Mouse (Mus musculus) 3134 (cell line): Measurements from ENCODE around the gene Rlbp1.

Experiments
- DNase-seq: peaks from one replicate; pipeline ENCODE4 v3.0.0-alpha.2; 2011; ENCODE audit warnings: low spot score; ENCODE audit not compliant: insufficient read length; ENCODE audit errors: extremely low read depth

Rlbp1 gene

DNA sequence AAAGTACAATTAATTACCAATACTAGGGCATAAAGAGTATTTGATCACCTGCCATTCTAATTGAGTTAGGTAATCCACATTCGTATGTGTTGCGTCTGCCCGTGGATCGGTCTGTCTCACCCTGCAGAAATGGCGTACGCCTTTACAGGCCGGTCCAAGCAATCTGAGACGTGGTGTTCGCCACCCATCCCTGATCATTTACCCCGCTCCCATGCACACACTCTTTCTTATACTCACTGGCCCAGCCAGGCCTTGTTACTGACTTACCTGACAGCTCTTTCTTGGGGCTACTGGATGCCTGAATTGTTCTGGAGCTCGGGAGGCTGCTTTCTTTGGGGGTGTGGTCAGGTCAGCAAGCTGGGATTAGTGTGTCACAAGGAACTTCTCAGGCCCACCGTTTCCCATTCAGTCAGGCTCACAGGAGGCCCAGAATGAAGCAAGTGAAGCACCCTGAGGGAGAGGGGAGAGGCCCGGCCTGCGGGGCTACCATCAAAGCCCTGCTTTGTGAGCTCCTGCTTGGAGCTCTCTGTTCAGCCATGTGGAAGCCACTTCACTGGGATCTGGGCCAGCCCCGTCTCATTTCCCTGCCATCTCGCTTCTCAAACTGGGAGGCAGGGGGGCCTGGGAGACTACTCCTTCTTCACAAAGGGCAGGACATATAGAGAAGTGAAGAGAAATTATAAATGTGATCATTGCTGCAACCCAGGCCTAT, at the start of gene Rlbp1:
Gene Rlbp1 (minus strand): TSS at position 627 of the 712 bp plus-strand sequence.
- DNase-seq = peak; percentile 28

DNA sequence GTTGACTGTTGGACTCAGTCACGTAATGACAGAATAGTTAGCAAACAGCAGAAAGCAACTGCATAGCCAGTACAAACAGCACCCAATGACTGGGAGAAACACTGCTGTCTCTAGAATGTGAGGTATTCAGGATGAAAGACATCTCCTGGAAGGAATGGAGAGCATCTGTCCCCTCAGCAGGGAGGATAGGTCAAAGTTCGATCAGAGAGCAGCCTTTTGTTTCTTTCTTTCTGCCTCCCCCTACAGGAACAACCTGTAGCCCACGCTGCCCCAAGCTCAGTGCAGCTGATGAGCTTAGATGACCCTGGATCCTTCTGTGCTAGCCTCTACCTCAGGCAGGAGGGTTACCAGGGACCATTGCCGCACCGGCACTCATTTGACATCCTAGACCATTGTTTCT, 41.4 kb upstream of the Rlbp1 start:
- DNase-seq = no peak

DNA sequence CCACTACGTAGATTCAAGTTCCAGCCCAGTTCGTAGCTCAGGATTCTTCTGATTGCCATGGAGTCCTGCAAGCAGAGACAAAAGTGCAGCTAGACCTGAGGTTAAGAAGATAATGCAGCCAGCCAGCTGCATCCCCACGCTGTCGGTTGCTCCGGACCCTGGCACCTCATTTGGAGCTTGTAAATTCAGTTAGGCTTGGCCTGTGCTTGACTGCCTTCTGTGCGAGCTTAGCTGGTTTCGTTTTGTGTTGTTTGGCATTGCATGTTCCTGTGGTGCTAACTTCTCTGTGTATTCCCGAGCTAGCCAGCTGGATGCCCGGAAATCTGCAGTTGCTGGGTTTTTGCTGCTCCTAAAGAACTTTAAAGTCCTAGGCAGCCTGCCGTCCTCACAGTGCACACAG, 39.0 kb upstream of the Rlbp1 start:
- DNase-seq = no peak

DNA sequence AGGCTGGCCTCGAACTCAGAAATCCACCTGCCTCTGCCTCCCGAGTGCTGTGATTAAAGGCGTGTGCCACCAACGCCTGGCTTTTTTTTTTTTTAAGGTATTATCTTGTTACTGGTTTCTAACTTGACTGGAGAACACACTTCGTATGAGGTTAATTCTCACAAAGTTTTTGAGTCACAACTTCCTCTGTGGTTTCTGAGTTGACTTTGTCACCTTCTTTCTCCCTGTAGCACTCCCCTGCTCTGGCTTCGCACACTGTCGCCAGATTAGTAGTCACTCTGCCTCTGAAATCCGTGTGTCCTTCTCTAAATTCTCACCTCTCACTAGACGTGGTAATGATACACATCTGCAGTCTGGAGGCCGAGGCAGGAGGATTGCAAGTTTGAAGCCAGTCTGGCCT, 36.0 kb upstream of the Rlbp1 start:
- no peak for DNase-seq

DNA sequence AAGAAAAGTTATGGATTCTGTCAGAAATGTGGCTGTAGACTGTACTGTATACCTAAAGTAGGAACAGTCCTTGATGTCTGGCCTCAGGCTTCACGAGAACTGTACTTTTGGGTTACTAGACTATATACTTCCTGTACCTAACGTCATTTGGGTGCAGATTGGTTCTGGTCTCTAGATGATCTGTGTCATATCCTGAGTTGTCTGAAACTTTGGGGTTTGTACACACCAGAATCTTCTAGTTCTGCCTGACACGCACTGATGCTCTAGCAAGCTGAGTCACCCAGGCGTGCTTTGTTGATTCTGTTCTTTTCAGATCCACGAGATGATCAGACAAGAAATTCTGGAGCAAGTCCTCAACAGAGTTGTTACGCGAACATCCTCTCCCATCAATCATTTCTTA, 33.1 kb upstream of the Rlbp1 start:
- no peak for DNase-seq

DNA sequence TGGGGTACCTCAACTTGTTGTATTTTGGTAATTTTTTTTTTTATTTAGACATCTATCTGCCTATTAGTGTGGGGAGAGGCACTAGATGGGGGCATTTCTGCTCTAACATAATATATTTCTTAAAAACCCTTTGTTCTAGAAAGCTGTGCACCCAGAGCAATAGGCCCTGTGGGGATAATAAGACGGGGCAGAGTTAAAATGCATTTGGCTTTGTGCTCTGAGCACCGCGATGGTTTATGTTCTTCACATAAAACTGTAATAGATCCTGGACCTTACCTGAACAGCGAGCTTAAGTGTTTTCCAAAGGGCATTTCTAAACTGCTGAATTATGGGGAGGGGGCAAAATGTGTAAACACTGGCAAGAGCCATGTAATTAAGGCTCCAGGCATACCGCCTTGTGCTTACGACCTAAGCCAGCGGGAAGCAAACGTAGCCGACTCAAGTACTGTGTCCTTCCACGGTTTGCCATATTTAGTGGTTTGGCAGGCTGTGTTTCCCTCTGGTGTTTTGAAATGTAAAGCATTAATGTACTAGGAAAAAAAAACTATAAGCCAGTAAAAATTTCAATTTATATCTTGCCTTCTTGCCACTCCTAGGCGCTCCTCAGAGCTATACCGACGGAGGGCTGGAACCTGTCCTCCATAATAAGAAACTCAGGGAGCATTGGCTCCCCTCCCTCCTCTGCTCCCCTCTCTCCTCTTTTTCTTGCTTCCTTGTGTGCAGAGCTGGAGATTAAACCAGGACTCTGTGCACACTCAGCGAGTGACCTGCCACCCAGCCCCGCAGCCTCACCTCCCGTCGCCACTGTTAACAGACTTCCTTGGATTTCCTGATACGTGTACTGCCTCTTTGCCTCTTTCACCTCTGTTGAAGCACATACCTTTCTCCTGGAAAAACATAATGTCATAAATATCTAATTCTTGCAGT, 27.9 kb upstream of the Rlbp1 start:
- DNase-seq = no peak

DNA sequence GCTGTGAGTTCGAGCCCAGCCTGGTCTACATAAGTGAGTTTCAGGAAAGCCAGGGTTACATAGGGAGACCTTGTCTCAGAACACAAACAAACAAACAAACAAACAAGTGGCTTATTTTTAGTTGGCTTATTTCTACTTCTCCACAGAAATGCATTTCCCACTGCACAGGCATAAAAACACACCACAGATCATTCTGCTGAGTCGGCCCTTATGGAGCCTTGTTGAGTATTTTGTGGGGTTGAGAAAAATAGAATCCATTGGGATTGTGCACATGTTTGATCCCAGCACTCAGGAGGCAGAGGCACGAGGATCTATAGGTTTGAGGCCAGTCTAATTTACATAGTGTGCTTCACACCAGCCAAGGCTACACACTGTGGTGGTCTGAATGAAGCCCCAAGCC, 13.4 kb upstream of the Rlbp1 start:
- DNase-seq = no peak

DNA sequence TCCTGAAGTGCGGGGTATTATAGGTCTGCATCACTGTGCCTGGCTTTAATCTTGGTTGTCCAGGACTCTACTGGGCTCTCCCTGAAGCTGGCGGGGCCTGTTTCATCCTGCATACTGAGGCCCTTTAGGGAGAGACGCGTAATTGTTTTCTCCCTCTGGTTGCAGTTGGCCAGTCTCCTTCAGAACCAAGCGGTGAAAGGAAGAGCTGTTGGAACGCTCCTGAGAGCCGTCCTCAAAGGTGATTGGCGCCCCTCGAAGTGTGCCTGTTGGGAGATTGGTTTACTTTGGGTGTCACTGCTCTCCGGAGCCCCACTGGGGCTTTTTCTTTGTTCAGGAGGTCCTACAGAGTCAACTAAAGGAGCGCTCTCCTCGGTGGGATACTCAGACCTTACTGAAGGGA, 12.1 kb upstream of the Rlbp1 start:
- no peak for DNase-seq

DNA sequence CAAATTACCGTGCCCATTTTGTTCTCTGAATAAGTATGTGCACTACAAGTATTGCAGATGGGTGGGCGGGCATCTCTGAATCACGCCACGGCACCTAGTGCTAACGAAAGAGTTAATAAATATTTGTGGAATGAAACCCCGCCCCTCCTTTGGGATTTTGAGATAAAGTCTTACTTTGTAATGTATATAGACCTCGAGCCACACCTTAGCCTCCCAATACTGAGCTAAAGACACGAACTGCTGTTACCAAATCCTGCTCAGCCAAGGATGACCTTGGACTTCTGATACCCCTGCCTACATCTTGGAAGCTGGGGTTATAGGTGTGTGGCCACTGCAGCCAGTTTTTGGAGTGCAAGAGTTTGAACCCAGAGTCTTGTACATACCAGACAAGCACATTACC, 11.6 kb upstream of the Rlbp1 start:
- no peak for DNase-seq

DNA sequence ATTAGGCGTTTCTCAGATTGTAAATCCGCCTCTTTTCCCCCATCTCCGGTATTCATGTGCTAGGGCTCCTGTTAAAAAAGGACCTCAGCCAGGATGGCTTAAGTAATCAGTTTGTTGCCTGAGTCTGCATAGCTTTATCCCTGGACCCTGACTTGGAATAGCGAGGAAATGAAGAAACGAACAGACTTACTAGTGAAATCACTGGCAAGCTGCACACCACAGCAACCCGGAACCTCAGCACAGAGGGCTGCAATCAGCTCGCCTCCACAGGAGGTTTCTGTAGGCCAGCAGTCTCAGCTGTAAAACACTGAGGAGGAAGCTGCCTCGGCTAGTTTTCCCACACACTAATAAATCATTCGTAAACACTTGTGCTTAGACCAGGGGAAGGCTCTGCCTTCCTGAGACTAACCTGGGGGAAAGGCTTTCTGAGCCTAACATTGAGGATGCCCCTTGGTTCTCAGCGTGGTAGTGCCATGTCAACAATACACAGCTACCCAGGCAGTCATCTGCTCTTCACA, 10.7 kb upstream of the Rlbp1 start:
- no peak for DNase-seq

DNA sequence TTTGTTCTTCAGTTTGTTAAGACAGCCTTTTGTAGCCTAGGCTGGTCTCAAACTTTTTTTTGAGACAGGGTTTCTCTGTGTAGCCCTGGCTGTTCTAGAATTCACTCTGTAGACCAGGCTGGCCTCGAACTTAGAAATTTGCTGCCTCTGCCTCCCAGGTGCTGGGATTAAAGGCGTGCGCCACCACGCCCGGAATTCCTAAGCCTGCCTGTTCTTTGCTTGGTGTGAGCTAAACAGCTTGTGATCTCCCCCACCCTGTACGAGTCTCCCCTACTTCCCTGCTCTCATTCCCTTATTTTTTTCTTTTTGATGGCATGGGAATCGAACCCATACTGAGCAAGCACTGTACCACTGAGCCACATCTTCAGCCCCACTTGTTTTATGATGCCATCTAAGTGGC, 8.3 kb upstream of the Rlbp1 start:
- no peak for DNase-seq

DNA sequence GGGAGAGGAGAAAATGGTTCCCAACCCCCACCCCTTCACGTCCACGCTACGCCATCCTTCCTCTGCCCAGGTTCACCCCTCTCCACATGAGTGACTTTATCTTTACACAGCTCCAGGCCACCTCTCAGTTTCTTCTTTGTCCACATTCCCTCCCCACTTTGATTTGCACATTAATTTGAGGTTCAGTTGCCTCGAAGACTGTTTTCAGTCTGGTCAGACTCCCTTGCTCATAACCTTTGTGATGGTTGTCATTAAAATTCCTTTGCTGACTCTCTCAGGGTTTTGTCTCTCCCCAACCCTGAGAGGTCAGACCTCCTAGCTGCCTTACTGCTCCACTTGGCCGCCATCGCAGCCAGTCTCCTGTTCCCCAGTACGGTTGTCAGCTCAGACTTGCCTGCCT, 7.8 kb upstream of the Rlbp1 start:
- no peak for DNase-seq

DNA sequence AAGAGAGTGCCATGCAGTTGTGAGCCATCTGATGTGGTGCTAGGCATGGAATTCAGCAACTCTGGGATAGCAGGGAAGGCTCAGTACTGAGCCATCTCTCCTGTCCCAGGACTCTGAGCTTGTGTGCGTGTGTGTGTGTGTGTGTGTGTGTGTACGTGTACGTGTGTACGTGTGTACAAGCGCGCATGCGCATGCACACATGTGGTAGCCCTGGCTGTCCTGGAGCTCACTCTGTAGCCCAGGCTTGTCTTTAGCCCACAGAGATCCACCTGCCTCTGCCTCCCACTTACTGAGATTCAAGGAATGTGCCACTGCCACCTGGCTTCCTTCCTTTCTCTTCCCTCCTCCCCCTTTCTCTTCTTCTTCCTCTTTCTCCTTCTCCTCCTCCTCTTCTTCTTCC, 7.1 kb upstream of the Rlbp1 start:
- no peak for DNase-seq

DNA sequence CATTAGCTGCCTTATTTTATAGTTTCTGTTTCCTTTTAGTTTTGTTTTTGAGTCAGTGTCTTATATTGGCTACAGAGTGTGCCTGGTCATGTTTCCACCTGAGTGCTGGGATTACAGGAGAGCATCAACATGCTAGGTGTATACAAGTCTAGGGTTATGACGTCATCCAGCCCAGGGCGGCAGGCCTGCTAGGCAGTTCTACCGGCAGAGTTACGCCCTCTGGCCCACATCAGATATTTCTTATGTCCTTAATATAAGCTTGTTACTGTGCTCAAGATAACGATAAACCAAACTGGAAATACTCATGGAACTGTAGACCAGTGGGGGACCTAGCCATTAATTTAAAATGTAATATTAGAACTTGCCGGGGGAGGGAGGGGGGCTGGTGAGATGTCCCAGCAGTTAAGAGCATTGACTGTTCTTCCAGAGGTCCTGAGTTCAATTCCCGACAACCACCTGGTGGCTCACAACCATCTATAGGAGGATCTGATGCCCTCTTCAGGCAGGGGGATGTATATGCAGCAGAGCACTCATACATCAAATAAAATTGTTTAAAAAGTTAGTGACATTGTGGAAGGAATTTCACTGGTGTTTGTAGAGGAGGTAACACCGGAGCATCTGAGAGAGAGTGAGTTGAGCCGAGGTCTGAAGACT, 6.1 kb upstream of the Rlbp1 start:
- peak; percentile 48 for DNase-seq

DNA sequence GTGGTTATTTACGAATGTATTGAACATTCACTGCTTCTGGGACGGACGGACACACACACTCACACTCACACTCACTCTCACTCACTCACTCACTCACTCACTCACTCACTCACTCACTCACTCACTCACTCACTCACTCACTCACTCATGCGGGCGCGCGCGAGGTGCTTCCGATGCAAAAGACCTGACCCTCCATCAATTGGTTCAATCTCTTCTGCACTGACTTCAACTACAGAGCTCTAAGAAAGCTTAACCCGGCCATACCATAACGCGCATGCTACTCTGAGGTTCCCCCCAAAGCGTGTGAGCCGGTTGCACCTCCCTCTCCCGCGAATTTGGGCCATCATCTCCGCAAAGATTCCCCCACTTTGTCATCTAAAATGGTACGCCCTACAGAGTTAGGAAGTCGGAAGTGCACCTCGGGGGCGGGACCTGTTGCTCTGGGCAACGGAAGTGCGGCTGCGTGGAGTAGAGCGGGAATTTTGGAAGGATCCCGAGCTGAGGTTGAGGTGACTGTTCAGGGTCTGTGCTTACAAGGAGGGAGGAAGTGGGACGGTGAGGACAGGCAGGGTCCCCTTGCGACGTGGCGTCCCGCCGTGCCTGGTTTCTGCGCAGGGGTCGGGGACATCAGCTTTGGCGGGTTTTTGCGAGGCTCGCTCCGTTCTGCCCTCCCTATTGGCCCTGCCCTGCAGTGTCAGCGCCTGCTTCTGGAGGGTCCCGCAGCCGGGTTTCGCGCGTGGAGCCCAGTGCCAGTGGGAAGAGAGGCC, 5.2 kb upstream of the Rlbp1 start, which contains the start of gene Fanci:
Gene Fanci (plus strand): TSS at position 47 of the 767 bp plus-strand sequence.
- DNase-seq = peak; percentile 95

DNA sequence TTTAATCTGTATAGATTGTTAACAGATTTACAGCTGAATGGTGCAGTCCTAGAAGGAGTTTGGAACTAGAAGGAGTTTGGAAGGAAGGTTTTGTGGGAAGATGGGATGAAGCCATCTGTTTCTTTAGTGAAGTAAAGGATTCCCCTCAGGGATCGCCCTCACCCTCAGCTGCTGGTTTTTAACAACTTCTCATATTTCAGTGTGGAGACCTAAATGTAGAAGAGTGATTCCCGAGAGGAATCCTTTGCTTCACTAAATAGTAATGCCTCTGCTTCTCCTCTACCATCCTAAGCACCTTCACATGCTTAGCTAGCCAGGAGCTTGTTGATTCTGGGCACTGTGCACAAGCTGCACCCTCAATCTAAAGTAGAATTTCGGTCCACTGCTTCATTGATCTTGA, 4.6 kb upstream of the Rlbp1 start:
- DNase-seq = no peak

DNA sequence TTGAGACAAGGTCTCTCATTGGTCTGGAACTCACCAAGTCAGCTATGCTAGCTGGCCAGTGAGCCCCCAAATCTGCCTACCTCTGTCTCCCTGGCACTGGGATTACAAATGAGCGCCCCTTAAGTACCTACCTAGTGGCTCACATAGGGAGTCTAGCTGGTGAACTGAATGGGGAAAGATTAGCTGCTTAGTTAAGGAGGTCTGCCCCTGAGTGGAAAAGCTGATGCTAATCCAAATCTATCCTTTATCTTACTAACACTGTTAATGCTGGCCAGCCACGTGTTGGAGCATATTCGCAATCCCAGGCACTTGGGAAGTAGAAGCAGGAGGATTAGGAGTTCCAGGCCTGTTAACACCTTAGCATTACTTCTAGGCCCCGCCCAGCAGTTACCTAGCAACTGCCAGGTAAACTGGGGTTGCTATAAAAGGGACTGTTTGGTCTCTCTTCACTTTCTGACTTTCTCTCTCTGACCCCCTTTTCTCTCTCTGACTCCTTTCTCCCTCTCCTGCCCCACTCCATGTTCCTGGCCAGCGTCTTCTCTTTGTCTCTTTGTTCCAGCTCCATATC, 3.4 kb upstream of the Rlbp1 start:
- DNase-seq = no peak

DNA sequence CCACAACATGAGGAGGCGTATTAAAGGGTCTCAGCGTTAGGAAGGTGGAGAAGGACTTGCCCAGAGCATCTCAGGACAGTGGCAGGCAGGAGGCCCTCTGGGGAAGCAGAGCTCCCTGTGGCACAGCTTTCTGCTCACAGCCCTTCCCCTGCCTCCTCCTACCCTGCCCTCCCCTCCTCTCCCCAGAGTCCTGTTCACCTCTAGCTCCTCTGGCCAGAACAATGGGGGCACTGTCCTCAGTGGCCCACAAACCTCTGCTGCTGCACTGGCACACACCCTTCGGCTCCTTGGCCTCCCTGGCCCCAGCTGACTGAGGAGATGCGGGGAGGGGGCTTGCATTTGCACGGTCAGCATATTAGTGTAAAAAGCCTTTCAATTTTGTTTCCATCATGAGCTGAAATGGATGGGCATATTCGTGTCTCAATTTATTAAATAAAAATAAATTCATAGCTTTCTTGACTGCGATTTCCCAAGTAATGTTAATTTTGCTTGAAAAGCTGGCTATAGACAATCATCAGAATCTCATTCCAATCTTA, 1.9 kb upstream of the Rlbp1 start:
- no peak for DNase-seq

DNA sequence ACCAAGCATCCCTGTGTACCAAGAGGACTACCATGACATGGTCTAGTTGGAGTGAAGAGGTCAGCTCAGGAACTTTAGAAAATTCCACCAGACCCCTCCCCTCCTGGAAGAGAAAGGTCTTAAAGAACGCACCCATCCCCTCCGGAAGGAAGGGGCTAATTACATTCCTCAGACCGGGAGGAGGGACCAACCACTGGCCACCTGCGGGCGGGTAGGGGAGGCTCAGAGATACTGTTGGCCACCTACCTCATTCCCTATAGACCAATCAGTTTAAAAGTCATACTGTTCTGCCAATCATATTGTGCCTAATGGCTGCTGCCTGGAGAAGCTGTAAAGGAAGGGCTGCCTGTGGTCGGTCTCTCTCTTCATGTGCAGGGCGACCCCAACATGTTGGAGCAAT, 1.1 kb upstream of the Rlbp1 start:
- no peak for DNase-seq

DNA sequence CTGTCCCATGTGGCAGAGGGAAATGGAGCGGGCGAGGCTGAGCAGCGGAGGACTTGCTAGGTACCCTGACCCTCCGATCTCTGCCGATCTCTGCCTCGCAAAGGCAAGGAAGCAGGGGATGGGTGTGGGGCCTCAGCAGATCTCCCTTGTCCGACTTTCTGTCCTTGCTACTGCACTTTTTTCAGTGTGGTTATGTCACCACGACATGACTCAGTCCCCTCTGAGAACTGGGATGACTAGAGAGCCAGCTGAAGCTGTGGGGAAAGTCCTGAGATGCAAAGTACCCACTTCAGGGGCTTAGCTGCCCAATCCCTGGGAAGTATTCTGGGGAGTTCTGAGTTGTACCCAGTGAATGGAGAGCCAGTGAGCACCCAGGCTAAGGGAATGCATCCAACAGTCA, 292 bp upstream of the Rlbp1 start:
- no peak for DNase-seq
